Mouse (Mus musculus): Measurements from ENCODE around the gene Mettl14. TPM values are rescaled to one million over a fixed set of nuclear protein-coding genes. Genes with fewer than 3 reads are reported as not detected.

The Mettl14 gene
- polyA plus RNA-seq, 1 experiment from 2014 or later = 28.9 TPM

DNA sequence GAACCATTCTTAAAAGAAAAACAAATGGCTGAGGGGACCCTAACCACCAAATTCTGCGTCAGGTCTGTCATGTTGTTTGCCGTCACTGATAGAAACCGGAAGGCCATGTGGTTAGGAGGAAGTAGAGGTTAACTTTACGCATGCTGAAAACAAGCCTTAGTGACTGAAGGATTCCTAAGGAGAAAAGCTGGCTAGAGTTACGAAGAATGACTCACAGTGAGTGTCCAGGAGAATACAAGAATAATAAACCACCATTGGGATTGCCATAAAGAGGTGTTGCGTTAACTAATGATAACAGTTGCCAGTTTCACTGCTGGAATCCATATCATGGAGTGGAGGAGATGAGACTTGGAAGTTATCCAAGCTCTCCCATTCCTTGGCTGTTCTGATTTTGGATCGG lies 51.0 kb downstream of the Mettl14 start:
- 79% methylated on average over 7 of the region's 7 CpGs for WGBS
- Histone ChIP-seq H3K9ac (ENCODE audit: low read depth, low read length) (no peak overlapping the region), H3K27ac (ENCODE audit: low read depth, low read length) (no peak overlapping the region), H3K4me1 (replicated peaks; ENCODE audit: control insufficient read depth, insufficient read depth, low read length) (no peaks in the 10 kb centered on the region), H3K4me3 (ENCODE audit: low read depth, low read length) (no peak overlapping the region), H3K36me3 (ENCODE audit: control insufficient read depth, insufficient read depth, low read length) (no peaks in the 10 kb centered on the region), H3K27me3 (ENCODE audit: control insufficient read depth, insufficient read depth, low read length) (no peaks in the 10 kb centered on the region), H3K9me3 (ENCODE audit: control insufficient read depth, low read length) (no peaks in the 10 kb centered on the region), H3K4me2 (replicated peaks; ENCODE audit: low read depth, low read length) (no peak overlapping the region)
- ATAC-seq (ENCODE audit: low FRiP score) (no peak), DNase-seq (ENCODE audit: low spot score) (no peak)

DNA sequence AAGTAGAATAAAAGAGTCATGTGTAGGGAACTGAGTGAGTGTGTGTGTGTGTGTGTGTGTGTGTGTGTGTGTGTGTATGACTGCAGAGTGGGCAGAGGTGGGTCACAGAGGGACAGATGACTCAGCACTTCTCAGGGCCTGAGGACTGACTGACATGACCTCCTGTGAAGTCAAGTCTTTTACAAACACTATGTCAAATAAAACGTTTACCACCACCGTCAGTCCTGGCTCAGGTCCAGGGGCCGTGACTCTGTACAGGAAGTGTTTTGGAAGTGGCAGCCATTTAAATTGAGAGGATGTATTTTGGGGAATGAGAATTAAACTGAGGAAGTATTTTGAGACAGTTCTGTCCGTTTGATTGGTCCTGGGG lies 52.9 kb downstream of the Mettl14 start:
- no peaks in the 10 kb centered on the region for H3K27me3 ChIP-seq (ENCODE audit: control insufficient read depth, insufficient read depth, low read length)
- H3K36me3 ChIP-seq (ENCODE audit: control insufficient read depth, insufficient read depth, low read length) = no peaks in the 10 kb centered on the region
- H3K4me3 ChIP-seq (ENCODE audit: low read depth, low read length) = no peak overlapping the region
- no peaks in the 10 kb centered on the region for H3K4me1 ChIP-seq (replicated peaks; ENCODE audit: control insufficient read depth, insufficient read depth, low read length)
- no peak for DNase-seq (ENCODE audit: low spot score)
- H3K27ac ChIP-seq (ENCODE audit: low read depth, low read length) = no peak overlapping the region
- no peak overlapping the region for H3K4me2 ChIP-seq (replicated peaks; ENCODE audit: low read depth, low read length)
- no peaks in the 10 kb centered on the region for H3K9me3 ChIP-seq (ENCODE audit: control insufficient read depth, low read length)
- WGBS = 51% methylated on average over 4 of the region's 4 CpGs
- no peak overlapping the region for H3K9ac ChIP-seq (ENCODE audit: low read depth, low read length)
- ATAC-seq (ENCODE audit: low FRiP score) = no peak

DNA sequence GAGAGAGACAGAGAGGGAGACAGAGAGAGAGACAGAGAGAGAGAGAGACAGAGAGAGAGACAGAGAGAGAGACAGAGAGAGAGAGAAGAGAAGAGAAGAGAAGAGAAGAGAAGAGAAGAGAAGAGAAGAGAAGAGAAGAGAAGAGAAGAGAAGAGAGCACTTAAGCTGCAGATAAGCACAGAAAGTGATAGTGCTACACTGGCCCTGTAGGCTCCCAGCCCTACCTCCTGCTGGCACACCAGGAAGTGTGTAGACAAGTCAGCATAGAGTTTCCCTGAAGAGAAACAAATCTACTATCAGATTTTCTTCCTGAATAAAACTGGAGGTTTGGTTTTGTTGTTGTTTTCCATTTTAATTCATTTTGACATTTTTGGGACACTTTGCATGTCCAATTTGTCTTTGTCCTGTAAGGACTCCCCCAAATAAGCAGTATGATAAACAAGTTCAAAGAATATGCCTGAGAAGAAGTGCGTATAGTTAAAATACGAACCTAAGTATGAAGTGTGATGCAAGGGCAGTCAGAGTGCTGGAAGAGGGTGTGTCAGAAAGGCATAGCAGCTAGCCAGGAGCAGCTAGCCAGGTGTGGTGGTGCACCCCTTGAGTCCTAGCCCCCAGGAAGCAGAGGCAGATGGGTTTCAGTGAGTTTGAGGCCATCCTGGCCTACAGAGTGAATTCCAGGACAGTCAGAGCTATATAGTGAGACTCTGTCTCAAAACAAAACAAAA lies 53.4 kb downstream of the Mettl14 start:
- H3K4me3 ChIP-seq (ENCODE audit: low read depth, low read length) = no peak overlapping the region
- H3K9ac ChIP-seq (ENCODE audit: low read depth, low read length) = no peak overlapping the region
- H3K27ac ChIP-seq (ENCODE audit: low read depth, low read length) = no peak overlapping the region
- WGBS = 88% methylated on average over 2 of the region's 2 CpGs
- H3K4me1 ChIP-seq (replicated peaks; ENCODE audit: control insufficient read depth, insufficient read depth, low read length) = no peaks in the 10 kb centered on the region
- no peak for DNase-seq (ENCODE audit: low spot score)
- ATAC-seq (ENCODE audit: low FRiP score) = no peak
- H3K27me3 ChIP-seq (ENCODE audit: control insufficient read depth, insufficient read depth, low read length) = no peaks in the 10 kb centered on the region
- H3K9me3 ChIP-seq (ENCODE audit: control insufficient read depth, low read length) = no peaks in the 10 kb centered on the region
- H3K4me2 ChIP-seq (replicated peaks; ENCODE audit: low read depth, low read length) = no peak overlapping the region
- H3K36me3 ChIP-seq (ENCODE audit: control insufficient read depth, insufficient read depth, low read length) = no peaks in the 10 kb centered on the region

DNA sequence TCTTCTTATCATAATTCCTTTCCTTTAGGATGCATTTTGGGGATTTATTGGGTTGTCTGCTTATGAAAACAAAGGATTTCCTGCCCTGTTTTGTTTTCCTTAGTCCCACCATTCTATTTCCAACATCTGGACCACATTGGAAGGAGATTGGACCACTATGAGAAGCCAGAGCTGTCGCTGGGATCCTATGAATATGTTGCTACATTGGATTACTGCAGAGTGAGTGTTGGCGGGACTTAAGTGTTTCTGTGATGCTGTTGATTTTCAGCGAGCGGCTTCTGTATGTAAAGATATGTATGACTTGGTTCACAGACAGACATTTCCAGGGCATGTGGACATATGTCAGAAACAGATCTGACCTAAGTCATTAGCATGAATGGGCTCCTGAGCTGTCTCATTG lies 55.7 kb downstream of the Mettl14 start:
- no peaks in the 10 kb centered on the region for H3K27me3 ChIP-seq (ENCODE audit: control insufficient read depth, insufficient read depth, low read length)
- H3K4me3 ChIP-seq (ENCODE audit: low read depth, low read length) = no peak overlapping the region
- DNase-seq (ENCODE audit: low spot score) (no peak), ATAC-seq (ENCODE audit: low FRiP score) (no peak)
- H3K36me3 ChIP-seq (ENCODE audit: control insufficient read depth, insufficient read depth, low read length) = no peaks in the 10 kb centered on the region
- no peak overlapping the region for H3K9ac ChIP-seq (ENCODE audit: low read depth, low read length)
- no peak overlapping the region for H3K4me2 ChIP-seq (replicated peaks; ENCODE audit: low read depth, low read length)
- H3K4me1 ChIP-seq (replicated peaks; ENCODE audit: control insufficient read depth, insufficient read depth, low read length) = no peaks in the 10 kb centered on the region
- WGBS = 91% methylated on average over 4 of the region's 4 CpGs
- no peak overlapping the region for H3K27ac ChIP-seq (ENCODE audit: low read depth, low read length)
- no peaks in the 10 kb centered on the region for H3K9me3 ChIP-seq (ENCODE audit: control insufficient read depth, low read length)

DNA sequence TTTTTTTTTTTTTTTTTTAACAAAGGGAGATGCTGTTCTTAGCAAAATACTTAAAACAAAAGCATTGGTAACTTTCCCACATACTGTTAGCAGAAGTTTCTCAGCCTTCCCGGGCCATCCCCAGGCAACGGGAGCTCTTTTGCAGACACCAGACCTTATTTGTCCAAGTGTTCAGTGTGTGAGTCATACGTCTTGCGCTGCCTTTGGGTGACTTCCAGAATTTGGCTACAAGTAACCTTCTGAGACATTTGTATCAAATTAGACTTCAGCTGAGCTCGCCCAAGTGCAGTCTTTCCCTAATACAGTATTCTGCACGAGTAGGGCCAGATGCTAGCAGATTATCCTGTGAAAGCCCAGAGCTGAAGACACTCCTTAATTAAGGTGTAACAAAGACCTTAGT lies 56.7 kb downstream of the Mettl14 start:
- Histone ChIP-seq H3K4me1 (replicated peaks; ENCODE audit: control insufficient read depth, insufficient read depth, low read length) (no peaks in the 10 kb centered on the region), H3K9ac (ENCODE audit: low read depth, low read length) (no peak overlapping the region), H3K9me3 (ENCODE audit: control insufficient read depth, low read length) (no peaks in the 10 kb centered on the region), H3K4me3 (ENCODE audit: low read depth, low read length) (no peak overlapping the region), H3K27me3 (ENCODE audit: control insufficient read depth, insufficient read depth, low read length) (no peaks in the 10 kb centered on the region), H3K36me3 (ENCODE audit: control insufficient read depth, insufficient read depth, low read length) (no peaks in the 10 kb centered on the region), H3K4me2 (replicated peaks; ENCODE audit: low read depth, low read length) (no peak overlapping the region), H3K27ac (ENCODE audit: low read depth, low read length) (no peak overlapping the region)
- ATAC-seq (ENCODE audit: low FRiP score) = no peak
- 73% methylated on average over 6 of the region's 6 CpGs for WGBS
- no peak for DNase-seq (ENCODE audit: low spot score)

DNA sequence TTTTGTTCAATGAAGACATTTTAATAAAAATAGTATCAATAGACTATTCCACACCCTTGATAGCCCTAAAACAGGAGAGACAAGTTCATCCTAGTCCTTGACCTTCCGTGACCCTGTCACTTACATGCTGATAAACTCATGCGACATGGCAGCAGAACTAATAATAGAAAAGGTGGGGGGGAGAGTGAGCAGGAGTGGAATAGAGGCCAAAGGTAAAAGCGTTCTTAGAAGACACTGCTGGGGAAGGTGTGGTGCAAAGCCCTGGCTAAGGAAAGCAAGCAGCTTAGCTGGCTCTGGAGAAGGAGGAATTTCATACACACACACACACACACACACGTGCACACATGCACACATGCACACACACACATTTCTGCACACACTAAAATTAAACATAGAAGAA lies 61.6 kb downstream of the Mettl14 start:
- 76% methylated on average over 4 of the region's 4 CpGs for WGBS
- H3K27ac ChIP-seq (ENCODE audit: low read depth, low read length) = no peak overlapping the region
- H3K4me3 ChIP-seq (ENCODE audit: low read depth, low read length) = no peak overlapping the region
- H3K27me3 ChIP-seq (ENCODE audit: control insufficient read depth, insufficient read depth, low read length) = no peaks in the 10 kb centered on the region
- no peak for ATAC-seq (ENCODE audit: low FRiP score)
- H3K9ac ChIP-seq (ENCODE audit: low read depth, low read length) = no peak overlapping the region
- no peaks in the 10 kb centered on the region for H3K36me3 ChIP-seq (ENCODE audit: control insufficient read depth, insufficient read depth, low read length)
- H3K4me2 ChIP-seq (replicated peaks; ENCODE audit: low read depth, low read length) = no peak overlapping the region
- H3K4me1 ChIP-seq (replicated peaks; ENCODE audit: control insufficient read depth, insufficient read depth, low read length) = no peaks in the 10 kb centered on the region
- no peak for DNase-seq (ENCODE audit: low spot score)
- H3K9me3 ChIP-seq (ENCODE audit: control insufficient read depth, low read length) = no peaks in the 10 kb centered on the region

DNA sequence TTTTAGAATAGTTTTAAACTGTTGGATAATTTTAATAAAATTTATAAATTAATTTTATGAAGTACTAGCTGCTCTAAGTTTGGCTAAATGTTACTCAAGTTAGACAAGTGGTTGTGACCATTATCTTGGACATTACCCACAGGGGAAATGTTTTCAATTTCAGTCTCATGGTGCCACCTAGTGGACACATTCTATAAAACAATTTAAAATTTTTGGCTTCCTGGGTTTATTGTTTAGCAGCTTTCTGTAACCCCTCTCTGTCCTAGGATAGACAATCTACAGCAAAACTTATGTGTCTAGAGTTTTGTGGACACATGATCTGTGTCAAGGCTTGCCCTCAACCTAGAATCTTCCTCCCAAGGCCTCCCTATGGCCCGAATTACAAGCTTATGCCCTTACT lies 63.8 kb downstream of the Mettl14 start:
- Histone ChIP-seq H3K36me3 (ENCODE audit: control insufficient read depth, insufficient read depth, low read length) (no peaks in the 10 kb centered on the region), H3K9ac (ENCODE audit: low read depth, low read length) (no peak overlapping the region), H3K27me3 (ENCODE audit: control insufficient read depth, insufficient read depth, low read length) (no peaks in the 10 kb centered on the region), H3K4me2 (replicated peaks; ENCODE audit: low read depth, low read length) (no peak overlapping the region), H3K4me3 (ENCODE audit: low read depth, low read length) (no peak overlapping the region), H3K27ac (ENCODE audit: low read depth, low read length) (no peak overlapping the region), H3K9me3 (ENCODE audit: control insufficient read depth, low read length) (no peaks in the 10 kb centered on the region), H3K4me1 (replicated peaks; ENCODE audit: control insufficient read depth, insufficient read depth, low read length) (no peaks in the 10 kb centered on the region)
- DNase-seq (ENCODE audit: low spot score) (peak; percentile 71), ATAC-seq (ENCODE audit: low FRiP score) (peak; percentile 62; the same call in 1 of the 2 replicates)
- WGBS = 31% methylated on average over 1 of the region's 1 CpGs

DNA sequence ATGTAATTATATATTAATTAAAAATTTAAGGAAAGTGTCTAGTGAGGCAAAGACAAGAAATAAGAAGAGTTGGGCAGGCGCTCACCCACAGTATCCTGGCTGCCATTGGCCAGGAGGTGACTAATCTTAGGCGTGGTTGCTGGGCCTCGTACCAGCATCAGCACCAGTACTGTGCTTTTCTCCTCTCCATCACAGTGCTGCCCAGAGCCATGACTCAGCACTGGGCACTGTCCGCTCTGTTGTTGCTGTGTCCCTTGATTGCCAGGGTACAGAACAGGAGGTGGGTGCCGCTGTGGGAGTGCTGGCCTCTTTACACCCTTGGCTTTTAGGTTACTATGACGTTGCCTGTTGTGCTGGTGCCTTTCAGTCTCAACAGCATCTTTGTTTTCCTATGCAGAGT lies 64.3 kb downstream of the Mettl14 start:
- H3K27me3 ChIP-seq (ENCODE audit: control insufficient read depth, insufficient read depth, low read length) = no peaks in the 10 kb centered on the region
- H3K36me3 ChIP-seq (ENCODE audit: control insufficient read depth, insufficient read depth, low read length) = no peaks in the 10 kb centered on the region
- DNase-seq (ENCODE audit: low spot score) (no peak), ATAC-seq (ENCODE audit: low FRiP score) (peak; percentile 69; the same call in 1 of the 2 replicates)
- H3K9me3 ChIP-seq (ENCODE audit: control insufficient read depth, low read length) = no peaks in the 10 kb centered on the region
- H3K4me3 ChIP-seq (ENCODE audit: low read depth, low read length) = no peak overlapping the region
- no peak overlapping the region for H3K27ac ChIP-seq (ENCODE audit: low read depth, low read length)
- H3K9ac ChIP-seq (ENCODE audit: low read depth, low read length) = no peak overlapping the region
- no peak overlapping the region for H3K4me2 ChIP-seq (replicated peaks; ENCODE audit: low read depth, low read length)
- WGBS = 85% methylated on average over 6 of the region's 6 CpGs
- H3K4me1 ChIP-seq (replicated peaks; ENCODE audit: control insufficient read depth, insufficient read depth, low read length) = no peaks in the 10 kb centered on the region

DNA sequence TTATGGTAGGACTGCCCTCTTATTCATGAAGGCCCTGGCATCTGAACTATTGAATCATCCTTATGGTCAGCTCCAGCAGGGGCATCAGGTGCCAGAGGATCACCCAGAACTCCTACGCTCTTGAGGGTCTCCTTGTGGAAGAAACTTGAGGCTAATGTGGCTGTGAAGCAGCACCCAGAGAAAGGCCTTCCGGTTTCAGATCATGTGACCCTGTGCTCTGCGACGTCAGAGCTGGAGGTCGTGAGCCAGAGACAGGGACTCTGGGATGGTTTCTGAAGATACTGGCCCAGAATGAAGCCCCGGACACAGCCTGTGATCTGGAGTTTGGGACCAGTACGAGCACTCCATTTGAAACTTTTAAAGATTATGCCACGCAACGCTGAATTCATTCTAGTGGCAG lies 65.6 kb downstream of the Mettl14 start:
- no peak for DNase-seq (ENCODE audit: low spot score)
- H3K27ac ChIP-seq (ENCODE audit: low read depth, low read length) = no peak overlapping the region
- no peak for ATAC-seq (ENCODE audit: low FRiP score)
- H3K4me1 ChIP-seq (replicated peaks; ENCODE audit: control insufficient read depth, insufficient read depth, low read length) = no peaks in the 10 kb centered on the region
- H3K36me3 ChIP-seq (ENCODE audit: control insufficient read depth, insufficient read depth, low read length) = no peaks in the 10 kb centered on the region
- H3K9ac ChIP-seq (ENCODE audit: low read depth, low read length) = no peak overlapping the region
- 78% methylated on average over 9 of the region's 9 CpGs for WGBS
- no peaks in the 10 kb centered on the region for H3K9me3 ChIP-seq (ENCODE audit: control insufficient read depth, low read length)
- no peak overlapping the region for H3K4me2 ChIP-seq (replicated peaks; ENCODE audit: low read depth, low read length)
- no peaks in the 10 kb centered on the region for H3K27me3 ChIP-seq (ENCODE audit: control insufficient read depth, insufficient read depth, low read length)
- H3K4me3 ChIP-seq (ENCODE audit: low read depth, low read length) = no peak overlapping the region
